Mouse (Mus musculus): ENCODE data around the gene Rgs7. TPM values are rescaled to one million over a fixed set of nuclear protein-coding genes. Genes with fewer than 3 reads are reported as not detected.

Rgs7 gene
- polyA plus RNA-seq, 1 experiment from 2014 or later = not detected

GRCm38 (mm10) chr1:175184736-175185135 lies 307.6 kb downstream of the Rgs7 start:
- no peak for DNase-seq (ENCODE audit: low spot score)
- Histone ChIP-seq H3K27me3 (ENCODE audit: low read depth, poor library complexity, severe bottlenecking) (no peaks in the 10 kb centered on the region), H3K27ac (no peak overlapping the region), H3K4me1 (no peaks in the 10 kb centered on the region), H3K4me3 (no peak overlapping the region), H3K9me3 (replicated peaks) (no peaks in the 10 kb centered on the region), H3K36me3 (no peaks in the 10 kb centered on the region)
- 78% methylated on average over 3 of the region's 3 CpGs for WGBS

GRCm38 (mm10) chr1:175178733-175179132 lies 313.6 kb downstream of the Rgs7 start:
- H3K4me1 ChIP-seq = no peaks in the 10 kb centered on the region
- DNase-seq (ENCODE audit: low spot score) = no peak
- no peaks in the 10 kb centered on the region for H3K27me3 ChIP-seq (ENCODE audit: low read depth, poor library complexity, severe bottlenecking)
- no peaks in the 10 kb centered on the region for H3K36me3 ChIP-seq
- no peak overlapping the region for H3K4me3 ChIP-seq
- whole genome bisulfite sequencing = 98% methylated on average over 1 of the region's 1 CpGs
- no peak overlapping the region for H3K27ac ChIP-seq
- H3K9me3 ChIP-seq (replicated peaks) = no peaks in the 10 kb centered on the region

GRCm38 (mm10) chr1:175174918-175175675 lies 317.2 kb downstream of the Rgs7 start:
- Histone ChIP-seq H3K27me3 (ENCODE audit: low read depth, poor library complexity, severe bottlenecking) (no peaks in the 10 kb centered on the region), H3K4me1 (no peaks in the 10 kb centered on the region), H3K9me3 (replicated peaks) (no peaks in the 10 kb centered on the region), H3K36me3 (no peaks in the 10 kb centered on the region), H3K4me3 (no peak overlapping the region), H3K27ac (no peak overlapping the region)
- WGBS = 82% methylated on average over 5 of the region's 5 CpGs
- DNase-seq (ENCODE audit: low spot score) = no peak

GRCm38 (mm10) chr1:175155469-175155868 lies 336.8 kb downstream of the Rgs7 start:
- H3K27me3 ChIP-seq (ENCODE audit: low read depth, poor library complexity, severe bottlenecking) = no peaks in the 10 kb centered on the region
- H3K4me1 ChIP-seq = no peaks in the 10 kb centered on the region
- WGBS = 82% methylated on average over 1 of the region's 1 CpGs
- H3K36me3 ChIP-seq = no peaks in the 10 kb centered on the region
- no peak for DNase-seq (ENCODE audit: low spot score)
- no peak overlapping the region for H3K4me3 ChIP-seq
- no peak overlapping the region for H3K27ac ChIP-seq
- H3K9me3 ChIP-seq (replicated peaks) = no peaks in the 10 kb centered on the region

- no peaks in the 10 kb centered on the region for H3K27me3 ChIP-seq (ENCODE audit: low read depth, poor library complexity, severe bottlenecking)
- H3K4me3 ChIP-seq = no peak overlapping the region
- H3K4me1 ChIP-seq = no peaks in the 10 kb centered on the region
- H3K36me3 ChIP-seq = no peaks in the 10 kb centered on the region
- WGBS = 87% methylated on average over 4 of the region's 4 CpGs
- no peak overlapping the region for H3K27ac ChIP-seq
- H3K9me3 ChIP-seq (replicated peaks) = no peaks in the 10 kb centered on the region
- no peak for DNase-seq (ENCODE audit: low spot score)
Observed at GRCm38 (mm10) chr1:175143051-175143450, 349.2 kb downstream of the Rgs7 start.

GRCm38 (mm10) chr1:175128525-175128924 lies 363.8 kb downstream of the Rgs7 start:
- Histone ChIP-seq H3K27me3 (ENCODE audit: low read depth, poor library complexity, severe bottlenecking) (no peaks in the 10 kb centered on the region), H3K4me3 (no peak overlapping the region), H3K27ac (no peak overlapping the region), H3K4me1 (no peaks in the 10 kb centered on the region), H3K9me3 (replicated peaks) (no peaks in the 10 kb centered on the region), H3K36me3 (no peaks in the 10 kb centered on the region)
- no peak for DNase-seq (ENCODE audit: low spot score)
- WGBS = 75% methylated on average over 2 of the region's 2 CpGs

- Histone ChIP-seq H3K4me3 (no peak overlapping the region), H3K9me3 (replicated peaks) (no peaks in the 10 kb centered on the region), H3K36me3 (no peaks in the 10 kb centered on the region), H3K4me1 (no peaks in the 10 kb centered on the region), H3K27ac (no peak overlapping the region), H3K27me3 (ENCODE audit: low read depth, poor library complexity, severe bottlenecking) (no peaks in the 10 kb centered on the region)
- no peak for DNase-seq (ENCODE audit: low spot score)
- whole genome bisulfite sequencing = 97% methylated on average over 3 of the region's 3 CpGs
Observed at GRCm38 (mm10) chr1:175124416-175124815, 367.9 kb downstream of the Rgs7 start.

- Histone ChIP-seq H3K4me1 (no peaks in the 10 kb centered on the region), H3K4me3 (no peak overlapping the region), H3K36me3 (no peaks in the 10 kb centered on the region), H3K9me3 (replicated peaks) (no peaks in the 10 kb centered on the region), H3K27ac (no peak overlapping the region), H3K27me3 (ENCODE audit: low read depth, poor library complexity, severe bottlenecking) (no peaks in the 10 kb centered on the region)
- no peak for DNase-seq (ENCODE audit: low spot score)
- WGBS = 73% methylated on average over 4 of the region's 4 CpGs
Observed at GRCm38 (mm10) chr1:175118904-175119555, 373.3 kb downstream of the Rgs7 start.

GRCm38 (mm10) chr1:175108270-175108860 lies 383.9 kb downstream of the Rgs7 start:
- Histone ChIP-seq H3K36me3 (no peaks in the 10 kb centered on the region), H3K9me3 (replicated peaks) (no peaks in the 10 kb centered on the region), H3K27ac (no peak overlapping the region), H3K27me3 (ENCODE audit: low read depth, poor library complexity, severe bottlenecking) (no peaks in the 10 kb centered on the region), H3K4me3 (no peak overlapping the region), H3K4me1 (no peaks in the 10 kb centered on the region)
- WGBS = 92% methylated on average over 1 of the region's 1 CpGs
- no peak for DNase-seq (ENCODE audit: low spot score)

GRCm38 (mm10) chr1:175106315-175106714 lies 386.0 kb downstream of the Rgs7 start:
- no peaks in the 10 kb centered on the region for H3K36me3 ChIP-seq
- WGBS = 52% methylated on average over 1 of the region's 1 CpGs
- no peaks in the 10 kb centered on the region for H3K27me3 ChIP-seq (ENCODE audit: low read depth, poor library complexity, severe bottlenecking)
- no peak for DNase-seq (ENCODE audit: low spot score)
- no peaks in the 10 kb centered on the region for H3K4me1 ChIP-seq
- no peaks in the 10 kb centered on the region for H3K9me3 ChIP-seq (replicated peaks)
- no peak overlapping the region for H3K4me3 ChIP-seq
- H3K27ac ChIP-seq = no peak overlapping the region

- 86% methylated on average over 5 of the region's 5 CpGs for WGBS
- no peak for DNase-seq (ENCODE audit: low spot score)
- Histone ChIP-seq H3K27ac (no peak overlapping the region), H3K27me3 (ENCODE audit: low read depth, poor library complexity, severe bottlenecking) (no peaks in the 10 kb centered on the region), H3K36me3 (no peaks in the 10 kb centered on the region), H3K4me3 (no peak overlapping the region), H3K4me1 (no peaks in the 10 kb centered on the region), H3K9me3 (replicated peaks) (no peaks in the 10 kb centered on the region)
Observed at GRCm38 (mm10) chr1:175105426-175105825, 386.9 kb downstream of the Rgs7 start.

GRCm38 (mm10) chr1:175097014-175097413 lies 395.3 kb downstream of the Rgs7 start:
- no peaks in the 10 kb centered on the region for H3K36me3 ChIP-seq
- H3K27me3 ChIP-seq (ENCODE audit: low read depth, poor library complexity, severe bottlenecking) = no peaks in the 10 kb centered on the region
- no peak for DNase-seq (ENCODE audit: low spot score)
- H3K4me1 ChIP-seq = no peaks in the 10 kb centered on the region
- no peak overlapping the region for H3K4me3 ChIP-seq
- H3K9me3 ChIP-seq (replicated peaks) = no peaks in the 10 kb centered on the region
- H3K27ac ChIP-seq = no peak overlapping the region
- WGBS = 77% methylated on average over 3 of the region's 3 CpGs

- WGBS = 87% methylated on average over 1 of the region's 1 CpGs
- Histone ChIP-seq H3K4me1 (peaks cover 6% of the 10 kb centered on the region), H3K9me3 (replicated peaks) (no peaks in the 10 kb centered on the region), H3K4me3 (no peak overlapping the region), H3K27ac (no peak overlapping the region), H3K36me3 (no peaks in the 10 kb centered on the region), H3K27me3 (ENCODE audit: low read depth, poor library complexity, severe bottlenecking) (no peaks in the 10 kb centered on the region)
- no peak for DNase-seq (ENCODE audit: low spot score)
Observed at GRCm38 (mm10) chr1:175082104-175082503, 410.2 kb downstream of the Rgs7 start.

Measured in limb, embryonic 10.5 days (tissue).